Mouse (Mus musculus) lung, postnatal 0 days (tissue): ENCODE results near the gene Zfp618.

Experiments used
- CTCF ChIP-seq: IDR thresholded peaks from 2 replicates; pipeline ENCODE4 v1.5.1; 2016; ENCODE audit warnings: antibody characterized with exemption, mild to moderate bottlenecking
- EP300 ChIP-seq: IDR thresholded peaks from 2 replicates; pipeline ENCODE4 v1.6.1; 2016; ENCODE audit warnings: antibody characterized with exemption, mild to moderate bottlenecking, control low read depth

DNA sequence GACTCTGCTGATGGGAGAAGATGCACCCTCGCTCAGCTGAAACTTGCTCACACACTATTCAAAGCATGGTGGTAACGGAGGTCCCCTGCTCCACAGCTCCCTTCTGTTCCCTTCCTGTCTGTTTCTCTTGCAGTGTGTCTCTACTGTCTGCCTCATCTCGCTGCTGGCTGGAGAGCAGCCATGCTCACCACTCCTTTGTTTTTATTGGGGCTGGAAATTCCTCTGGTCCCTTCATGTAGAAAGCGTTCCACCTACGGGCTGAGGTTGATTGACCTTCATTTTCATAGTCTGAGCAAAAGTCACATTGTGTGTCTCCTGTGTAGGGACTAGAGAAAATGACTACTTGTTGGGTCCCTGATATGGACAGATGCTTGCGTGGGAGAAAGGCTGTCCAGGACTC is 102.4 kb downstream of the Zfp618 start:
- TF ChIP-seq EP300: no peak
- TF ChIP-seq CTCF: no peak
